Mouse (Mus musculus) testis, adult 2 months (tissue): Measurements from ENCODE around the gene Prrc2c.

Experiments used
- CTCF ChIP-seq: fragments of 200-500 bp; IDR thresholded peaks from 2 replicates; pipeline ENCODE4 v1.5.1; 2012; ENCODE audit warnings: low read depth, mild to moderate bottlenecking, inconsistent platforms, low read length, moderate library complexity; ENCODE audit not compliant: control insufficient read depth, insufficient read depth, insufficient replicate concordance
- POLR2A ChIP-seq: fragments of 200-500 bp; IDR thresholded peaks from 2 replicates; pipeline ENCODE4 v1.6.1; 2012; ENCODE audit warnings: low read depth, mild to moderate bottlenecking, inconsistent platforms, low read length, moderate library complexity; ENCODE audit not compliant: control insufficient read depth

GRCm38 (mm10) chr1:162623895-162624294, 116.5 kb downstream of the Prrc2c start:
- TF ChIP-seq CTCF, result no peak
- TF ChIP-seq POLR2A, result no peak
